Mouse (Mus musculus) adipose tissue, adult 10 weeks (tissue): ENCODE results near the gene Il25. TPM values are rescaled to one million over a fixed set of nuclear protein-coding genes. Genes with fewer than 3 reads are reported as not detected.

Experiments
- polyA plus RNA-seq: library from polyadenylated mRNA; stranded (reverse); fragments of 350-450 nt; fragmentation: Illumina TruSeq; extraction: RNeasy Lipid Tissue Mini Kit (QIAGEN cat#74804); gene quantifications from one replicate; pipeline ENCODE4 v1.2.3, GENCODE M21; 2014; ENCODE audit warnings: low read depth, low replicate concordance

Il25 gene
- not detected for polyA plus RNA-seq

GRCm38 (mm10) chr14:54932645-54933150, at the start of gene Il25:
Gene Il25, plus strand, starts transcription at chr14:54932695.

GRCm38 (mm10) chr14:54883154-54884021, 49.1 kb upstream of the Il25 start, which contains the start of the genes Bcl2l2 and Gm20521:
Gene Bcl2l2, plus strand, starts transcription at chr14:54883377.
Gene Gm20521, plus strand, starts transcription at chr14:54883441.

GRCm38 (mm10) chr14:54892200-54892599, 40.3 kb upstream of the Il25 start, which contains the start of gene Pabpn1:
Gene Pabpn1, plus strand, starts transcription at chr14:54892500.

GRCm38 (mm10) chr14:54912886-54913285, 19.6 kb upstream of the Il25 start, which contains the start of gene Slc22a17:
Gene Slc22a17, minus strand, starts transcription at chr14:54913132.

GRCm38 (mm10) chr14:54925349-54926342, 6.8 kb upstream of the Il25 start, which contains the start of gene Efs:
Gene Efs, minus strand, starts transcription at chr14:54926126.

GRCm38 (mm10) chr14:54935904-54936830, 3.7 kb downstream of the Il25 start, which contains the start of gene Cmtm5:
Gene Cmtm5, plus strand, starts transcription at chr14:54936261.

GRCm38 (mm10) chr14:54966320-54966977, 34.0 kb downstream of the Il25 start, which contains the start of gene Myh6:
Gene Myh6, minus strand, starts transcription at chr14:54966927.

GRCm38 (mm10) chr14:54976633-54977032, 44.1 kb downstream of the Il25 start, which contains the start of gene Gm17428:
Gene Gm17428, plus strand, starts transcription at chr14:54976933.

Other genes with a start within 250 kb of the Il25 start
- 32.2 TPM for gene 1700123O20Rik, start 246.5 kb upstream of the Il25 start, polyA plus RNA-seq
- gene Acin1, start 245.8 kb upstream of the Il25 start, polyA plus RNA-seq: 139 TPM
- 0.12 TPM for gene Gm29776, start 233.9 kb upstream of the Il25 start, polyA plus RNA-seq
- 0.51 TPM for gene Cebpe, start 220.5 kb upstream of the Il25 start, polyA plus RNA-seq
- 45.5 TPM for gene Slc7a8, start 150.7 kb upstream of the Il25 start, polyA plus RNA-seq
- gene Rnf212b, start 118.6 kb upstream of the Il25 start, polyA plus RNA-seq: 0.58 TPM
- 8.6 TPM for gene Homez, start 61.7 kb upstream of the Il25 start, polyA plus RNA-seq
- 28.9 TPM for gene Ppp1r3e, start 55.1 kb upstream of the Il25 start, polyA plus RNA-seq
- 68.7 TPM for gene Bcl2l2, start 49.3 kb upstream of the Il25 start, polyA plus RNA-seq
- gene Gm20521, start 49.3 kb upstream of the Il25 start, polyA plus RNA-seq: 1.2 TPM
- gene Pabpn1, start 40.2 kb upstream of the Il25 start, polyA plus RNA-seq: 308 TPM
- gene Slc22a17, start 19.6 kb upstream of the Il25 start, polyA plus RNA-seq: 37.1 TPM
- gene Efs, start 6.6 kb upstream of the Il25 start, polyA plus RNA-seq: 8.2 TPM
- gene Cmtm5, start 3.6 kb downstream of the Il25 start, polyA plus RNA-seq: 0.63 TPM
- gene Myh6, start 34.2 kb downstream of the Il25 start, polyA plus RNA-seq: not detected
- gene Gm17428, start 44.2 kb downstream of the Il25 start, polyA plus RNA-seq: not detected
- 0.22 TPM for gene Myh7, start 61.9 kb downstream of the Il25 start, polyA plus RNA-seq
- 32.8 TPM for gene Ngdn, start 82.8 kb downstream of the Il25 start, polyA plus RNA-seq
- gene Zfhx2, start 159.6 kb downstream of the Il25 start, polyA plus RNA-seq: 2.4 TPM
- gene Thtpa, start 162.1 kb downstream of the Il25 start, polyA plus RNA-seq: 19.8 TPM
- gene Ap1g2, start 173.9 kb downstream of the Il25 start, polyA plus RNA-seq: 12.7 TPM
- 0.51 TPM for gene Jph4, start 184.2 kb downstream of the Il25 start, polyA plus RNA-seq